Mouse (Mus musculus) neural tube, embryonic 13.5 days (tissue): ENCODE results near the gene Dbnl. TPM values are rescaled to one million over a fixed set of nuclear protein-coding genes. Genes with fewer than 3 reads are reported as not detected.
A peak's percentile ranks its signal among the peaks of the same experiment; 100 is the strongest.

Experiments used
- ATAC-seq: fragments of 200-750 bp; cut with Nextera tagmentation; 2 replicates; pipeline ENCODE4 v1.8.0; 2017; ENCODE audit warnings: low read depth, mild to moderate bottlenecking, moderate TSS enrichment, moderate library complexity
- H3K27ac ChIP-seq: fragments of 300-500 bp; sonication (generic); replicated peaks from 2 replicates; pipeline ENCODE4 v1.5.1; 2015; ENCODE audit warnings: moderate library complexity, mild to moderate bottlenecking, inconsistent platforms
- H3K27me3 ChIP-seq: fragments of 300-500 bp; sonication (generic); 2 replicates; pipeline ENCODE4 v1.6.1; 2015; ENCODE audit warnings: mild to moderate bottlenecking, inconsistent platforms
- H3K36me3 ChIP-seq: fragments of 300-500 bp; sonication (generic); 2 replicates; pipeline ENCODE4 v1.6.1; 2015; ENCODE audit warnings: mild to moderate bottlenecking, inconsistent platforms
- H3K4me1 ChIP-seq: fragments of 300-500 bp; sonication (generic); replicated peaks from 2 replicates; pipeline ENCODE4 v1.6.1; 2015; ENCODE audit warnings: inconsistent platforms
- H3K4me2 ChIP-seq: fragments of 300-500 bp; sonication (generic); 2 replicates; pipeline ENCODE4 v1.6.1; 2015; ENCODE audit warnings: inconsistent platforms, mild to moderate bottlenecking, moderate library complexity
- H3K4me3 ChIP-seq: fragments of 300-500 bp; sonication (generic); 2 replicates; pipeline ENCODE4 v1.5.1; 2015; ENCODE audit warnings: mild to moderate bottlenecking, inconsistent platforms
- H3K9ac ChIP-seq: fragments of 300-500 bp; sonication (generic); 2 replicates; pipeline ENCODE4 v1.6.1; 2015; ENCODE audit warnings: moderate library complexity, mild to moderate bottlenecking, inconsistent platforms
- H3K9me3 ChIP-seq: fragments of 300-500 bp; sonication (generic); 2 replicates; pipeline ENCODE4 v1.6.1; 2016; ENCODE audit warnings: inconsistent platforms
- WGBS: fragments of 180-500 bp; shearing (Covaris S2); methylation state at CpG from one replicate; pipeline ENCODE4 v1.1.7; 2015; 5-methylcytosine and 5-hydroxymethylcytosine counted together
- polyA plus RNA-seq: library from polyadenylated mRNA; unstranded; fragments of >200 nt; fragmentation: Nextera tagmentation; extraction: Ambion mirVana; gene quantifications from 2 replicates; pipeline ENCODE4 v1.2.1, GENCODE M21; 2015

Gene Dbnl
- polyA plus RNA-seq, 1 experiment from 2014 or later: 143 TPM

DNA sequence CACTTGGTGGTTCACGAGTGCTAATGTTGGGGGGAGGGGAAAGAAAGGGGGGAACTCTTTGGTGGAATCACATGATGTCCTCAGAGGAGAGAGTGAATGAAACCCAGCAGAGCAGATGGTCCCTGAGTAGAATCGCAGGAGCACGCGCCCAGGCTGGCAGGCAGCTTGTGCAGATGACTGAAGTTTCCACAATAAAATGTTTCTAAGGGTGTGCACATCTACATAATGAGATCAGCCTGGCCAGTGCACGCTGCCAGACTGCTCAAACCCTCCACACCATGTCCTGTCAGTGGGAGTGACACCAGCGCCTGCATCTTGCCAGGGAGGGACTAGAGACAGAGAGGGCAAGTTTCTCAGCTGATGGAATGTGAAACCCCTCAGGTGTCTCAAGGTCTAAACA lies 60.5 kb downstream of the Dbnl start:
- no peak overlapping the region for H3K4me3 ChIP-seq

DNA sequence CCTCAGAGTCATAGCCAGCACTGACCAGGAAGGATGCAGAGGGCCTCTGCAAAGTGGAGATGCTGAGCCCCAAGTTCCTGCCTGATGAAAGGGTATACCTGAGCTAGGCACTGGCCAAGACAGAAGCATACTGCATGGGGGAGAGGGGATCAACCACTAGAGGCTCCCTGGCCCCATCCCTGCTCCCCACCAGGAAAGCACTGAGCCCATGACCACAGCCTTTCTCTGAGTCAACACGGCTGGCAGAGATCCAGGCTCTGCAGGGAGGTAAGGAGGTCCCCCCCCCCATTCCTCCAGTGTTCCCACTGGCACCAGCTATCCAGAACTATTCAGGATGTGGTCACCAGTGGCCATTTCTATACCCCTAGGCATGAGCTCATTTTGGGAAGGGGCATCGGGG lies 61.0 kb downstream of the Dbnl start:
- H3K27me3 ChIP-seq: no peaks in the 10 kb centered on the region
- WGBS: 76% methylated on average over 2 of the region's 2 CpGs

More for the DNA sequence above, 60.5 kb downstream of the Dbnl start:
- Histone ChIP-seq H3K4me1 (no peaks in the 10 kb centered on the region), H3K9ac (no peak overlapping the region), H3K27me3 (no peaks in the 10 kb centered on the region), H3K36me3 (no peaks in the 10 kb centered on the region), H3K27ac (no peak overlapping the region), H3K4me2 (no peak overlapping the region), H3K9me3 (no peaks in the 10 kb centered on the region)
- WGBS: 48% methylated on average over 6 of the region's 6 CpGs
- ATAC-seq: peak; percentile 47; the same call in 1 of the 2 replicates

DNA sequence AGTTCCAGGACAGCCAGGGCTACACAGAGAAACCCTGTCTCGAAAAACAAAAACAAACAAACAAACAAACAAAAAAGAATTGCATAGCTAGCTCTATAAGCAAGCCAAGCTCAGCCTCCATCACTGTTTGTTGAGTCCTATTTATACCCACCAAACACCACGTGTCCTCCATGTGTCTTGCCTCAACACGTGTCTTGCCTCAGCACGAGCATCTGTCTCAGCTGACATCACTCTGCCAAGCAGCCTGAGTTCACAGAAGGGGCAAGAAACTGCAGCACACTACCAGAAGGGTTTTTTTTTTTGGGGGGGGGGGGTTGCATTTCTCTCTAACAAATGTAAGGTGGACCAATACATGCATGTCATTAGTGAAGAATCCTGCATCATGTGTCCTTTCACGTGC lies 62.2 kb downstream of the Dbnl start:
- WGBS: 66% methylated on average over 5 of the region's 5 CpGs
- ATAC-seq: no peak

More for the DNA sequence above, 61.0 kb downstream of the Dbnl start:
- Histone ChIP-seq H3K27ac (no peak overlapping the region), H3K4me3 (no peak overlapping the region), H3K4me2 (no peak overlapping the region), H3K9ac (no peak overlapping the region), H3K36me3 (no peaks in the 10 kb centered on the region), H3K4me1 (no peaks in the 10 kb centered on the region), H3K9me3 (no peaks in the 10 kb centered on the region)
- ATAC-seq: 0 out of 2 replicates have a peak, but pooled peaks have one; percentile 19

More for the DNA sequence above, 62.2 kb downstream of the Dbnl start:
- Histone ChIP-seq H3K4me2 (no peak overlapping the region), H3K27ac (no peak overlapping the region), H3K9me3 (no peaks in the 10 kb centered on the region), H3K36me3 (no peaks in the 10 kb centered on the region), H3K9ac (no peak overlapping the region), H3K4me3 (no peak overlapping the region), H3K27me3 (no peaks in the 10 kb centered on the region), H3K4me1 (no peaks in the 10 kb centered on the region)

Other genes with a start within 250 kb of the Dbnl start
- 12.2 and 14.3 TPM in 2 replicates for gene Ccdc117, start 246.3 kb upstream of the Dbnl start, polyA plus RNA-seq
- gene Ankrd36, start 218.8 kb upstream of the Dbnl start, polyA plus RNA-seq: not detected in 2 replicates
- 180 and 183 TPM in 2 replicates for gene Mrps24, start 72.8 kb upstream of the Dbnl start, polyA plus RNA-seq
- gene Urgcp, start 26.1 kb upstream of the Dbnl start, polyA plus RNA-seq: 26.8 and 29.1 TPM in 2 replicates
- 3.5 and 8.8 TPM in 2 replicates for gene Pgam2, start 15.2 kb downstream of the Dbnl start, polyA plus RNA-seq
- gene Polm, start 49.5 kb downstream of the Dbnl start, polyA plus RNA-seq: 5.0 and 5.4 TPM in 2 replicates
- 23.6 and 24.7 TPM in 2 replicates for gene Aebp1, start 73.5 kb downstream of the Dbnl start, polyA plus RNA-seq
- 52.2 and 59.0 TPM in 2 replicates for gene Pold2, start 89.8 kb downstream of the Dbnl start, polyA plus RNA-seq
- 1.7 and 3.5 TPM in 2 replicates for gene Myl7, start 110.3 kb downstream of the Dbnl start, polyA plus RNA-seq
- gene Gck, start 161.6 kb downstream of the Dbnl start, polyA plus RNA-seq: 3.0 and 3.3 TPM in 2 replicates
- gene Ykt6, start 167.2 kb downstream of the Dbnl start, polyA plus RNA-seq: 68.9 and 71.2 TPM in 2 replicates